Comparison of ENCODE assay signal across 12 mouse cellular contexts in genomic region chr2:36077160-36077761, GRCm38 (mm10). TPM values are rescaled to one million over a fixed set of nuclear protein-coding genes. Genes with fewer than 3 reads are reported as not detected.
DNase-seq lines count a peak whose midpoint lies in the region; ATAC-seq lines count a peak whose summit lies in the region.
"Had no signal": no experiment of that assay in that cellular context is flagged by ENCODE, and none has a peak within 500 bp of the region (broad histone marks: within the 10 kb centered on the region; RNA-seq: fewer than 3 reads in every experiment).

No protein-coding gene starts in this region.

- H3K9me3 ChIP-seq in kidney, embryonic 16.5 days (ENCODE audit: low read length), result no peaks in the 10 kb centered on the region
- H3K9me3 ChIP-seq in embryonic facial prominence, embryonic 14.5 days (ENCODE audit: control insufficient read depth, low read length), result no peaks in the 10 kb centered on the region
- H3K9me3 ChIP-seq in limb, embryonic 10.5 days (replicated peaks), result no peaks in the 10 kb centered on the region
- H3K9me3 ChIP-seq in neural tube, embryonic 14.5 days (ENCODE audit: control insufficient read depth, low read length), result no peaks in the 10 kb centered on the region
- H3K9me3 ChIP-seq: heart, embryonic 10.5 days; liver, embryonic 13.5 days had no signal

- ATAC-seq in kidney, embryonic 16.5 days (ENCODE audit: low FRiP score, low TSS enrichment), result 0 out of 2 replicates have a peak, but pooled peaks have one; percentile 44
- peak; percentile 34; the same call in 1 of the 2 replicates for ATAC-seq in embryonic facial prominence, embryonic 14.5 days (ENCODE audit: low read depth)
- ATAC-seq in neural tube, embryonic 14.5 days (ENCODE audit: low read depth), result peak; percentile 72
- ATAC-seq: CD4-positive, CD25-positive, alpha-beta regulatory T cell, adult 4 months had no signal

- no peaks in the 10 kb centered on the region for H3K27me3 ChIP-seq in kidney, embryonic 16.5 days (ENCODE audit: insufficient read depth, low read length)
- H3K27me3 ChIP-seq in embryonic facial prominence, embryonic 14.5 days (replicated peaks; ENCODE audit: control insufficient read depth, insufficient read depth, low read length), result no peaks in the 10 kb centered on the region
- H3K27me3 ChIP-seq in limb, embryonic 10.5 days (ENCODE audit: low read depth, poor library complexity, severe bottlenecking), result peaks cover 20% of the 10 kb centered on the region
- H3K27me3 ChIP-seq in neural tube, embryonic 14.5 days (ENCODE audit: control insufficient read depth, insufficient read depth, low read length), result no peaks in the 10 kb centered on the region

- H3K36me3 ChIP-seq in kidney, embryonic 16.5 days (ENCODE audit: insufficient read depth, low read length), result no peaks in the 10 kb centered on the region
- no peaks in the 10 kb centered on the region for H3K36me3 ChIP-seq in embryonic facial prominence, embryonic 14.5 days (ENCODE audit: control insufficient read depth, insufficient read depth, low read length)
- no peaks in the 10 kb centered on the region for H3K36me3 ChIP-seq in limb, embryonic 10.5 days
- no peaks in the 10 kb centered on the region for H3K36me3 ChIP-seq in neural tube, embryonic 14.5 days (ENCODE audit: control insufficient read depth, insufficient read depth, low read length)
- H3K36me3 ChIP-seq: heart, embryonic 10.5 days; liver, embryonic 13.5 days had no signal

- no peak for DNase-seq in kidney, postnatal 10 days
- DNase-seq in embryonic facial prominence, embryonic 14.5 days (ENCODE audit: low spot score), result no peak
- peak; percentile 38 for DNase-seq in limb, embryonic 10.5 days (ENCODE audit: low spot score)
- DNase-seq in c-Kit-positive CD71-positive TER-119-positive erythroid progenitor cells, embryonic 14.5 days (ENCODE audit: low spot score), result no peak
- DNase-seq in B cell, adult 2 months, result no peak
- DNase-seq in spleen, postnatal 36 days (ENCODE audit: low spot score in 2 of 2), result no peak
- DNase-seq: cerebellum, postnatal 36 days; liver, embryonic 13.5 days had no signal

- WGBS in kidney, embryonic 16.5 days, result 15% methylated on average over 11 of the region's 11 CpGs
- WGBS in embryonic facial prominence, embryonic 14.5 days, result 21% methylated on average over 11 of the region's 11 CpGs
- 12% methylated on average over 11 of the region's 11 CpGs for WGBS in limb, embryonic 10.5 days
- WGBS in neural tube, embryonic 14.5 days, result 9% methylated on average over 11 of the region's 11 CpGs

- peaks cover 18% of the 10 kb centered on the region for H3K4me1 ChIP-seq in kidney, embryonic 16.5 days (ENCODE audit: insufficient read depth, low read length)
- peaks cover 24% of the 10 kb centered on the region for H3K4me1 ChIP-seq in embryonic facial prominence, embryonic 14.5 days (ENCODE audit: control insufficient read depth, insufficient read depth, low read length)
- peaks cover 31% of the 10 kb centered on the region for H3K4me1 ChIP-seq in limb, embryonic 10.5 days
- H3K4me1 ChIP-seq in neural tube, embryonic 14.5 days (ENCODE audit: control insufficient read depth, insufficient read depth, low read length), result peaks cover 6% of the 10 kb centered on the region; the same call in 1 of the 2 replicates
- H3K4me1 ChIP-seq: liver, embryonic 13.5 days had no signal

- H3K9ac ChIP-seq in kidney, embryonic 16.5 days (replicated peaks; ENCODE audit: low read length), result no peak overlapping the region
- H3K9ac ChIP-seq in embryonic facial prominence, embryonic 14.5 days (ENCODE audit: low read depth, low read length), result no peak overlapping the region
- peak overlapping the region; percentile 9; the same call in 1 of the 2 replicates for H3K9ac ChIP-seq in neural tube, embryonic 14.5 days (replicated peaks; ENCODE audit: low read depth, low read length)
- H3K9ac ChIP-seq: liver, embryonic 13.5 days had no signal

- 0 out of 2 replicates have a peak overlapping the region, but pooled peaks have one; percentile 1 for H3K4me3 ChIP-seq in kidney, embryonic 16.5 days (ENCODE audit: low read length)
- no peak overlapping the region for H3K4me3 ChIP-seq in embryonic facial prominence, embryonic 14.5 days (ENCODE audit: low read depth, low read length)
- H3K4me3 ChIP-seq in limb, embryonic 10.5 days, result 0 out of 2 replicates have a peak overlapping the region, but pooled peaks have one; percentile 17
- 0 out of 2 replicates have a peak overlapping the region, but pooled peaks have one; percentile 1 for H3K4me3 ChIP-seq in neural tube, embryonic 14.5 days (ENCODE audit: low read depth, low read length)
- H3K4me3 ChIP-seq: heart, embryonic 10.5 days; liver, embryonic 13.5 days had no signal

- H3K4me2 ChIP-seq in kidney, embryonic 16.5 days (replicated peaks; ENCODE audit: low read depth, low read length), result peak overlapping the region; percentile 14; the same call in 1 of the 2 replicates
- no peak overlapping the region for H3K4me2 ChIP-seq in embryonic facial prominence, embryonic 14.5 days (ENCODE audit: low read depth, low read length)
- H3K4me2 ChIP-seq in neural tube, embryonic 14.5 days (ENCODE audit: low read depth, low read length), result peak overlapping the region; percentile 35
- H3K4me2 ChIP-seq: liver, embryonic 13.5 days had no signal

- no peak overlapping the region for H3K27ac ChIP-seq in kidney, embryonic 16.5 days (ENCODE audit: low read length)
- H3K27ac ChIP-seq in embryonic facial prominence, embryonic 14.5 days (replicated peaks; ENCODE audit: low read depth, low read length), result no peak overlapping the region
- H3K27ac ChIP-seq in limb, embryonic 10.5 days, result peak overlapping the region; percentile 50; the same call in 1 of the 2 replicates
- no peak overlapping the region for H3K27ac ChIP-seq in neural tube, embryonic 14.5 days (ENCODE audit: low read depth, low read length)
- H3K27ac ChIP-seq: heart, embryonic 10.5 days; liver, embryonic 13.5 days had no signal

RNA-seq across cellular contexts. Expression of gene Lhx6, which starts 27.9 kb away (rescaled TPM):
- polyA plus RNA-seq in kidney, embryonic 16.5 days (2015; fragmentation: Nextera tagmentation; extraction: Ambion mirVana), result 2.9 and 3.2 TPM in 2 replicates
- 5.3 and 5.4 TPM in 2 replicates for polyA plus RNA-seq in embryonic facial prominence, embryonic 14.5 days (2014; fragmentation: Nextera tagmentation; extraction: Ambion mirVana)
- polyA plus RNA-seq in limb, embryonic 10.5 days (2016; fragmentation: Nextera tagmentation; extraction: Ambion mirVana), result 0.94 and 1.0 TPM in 2 replicates
- 1.6 TPM in 1 of 2 replicates, not detected in the other for polyA plus RNA-seq in neural tube, embryonic 14.5 days (2014; fragmentation: Nextera tagmentation; extraction: Ambion mirVana)
- polyA plus RNA-seq: CD4-positive, CD25-positive, alpha-beta regulatory T cell, adult 4 months had no signal

RNA-seq across cellular contexts. Expression of gene Morn5, which starts 28.0 kb away (rescaled TPM):
- 0.69 and 0.70 TPM in 2 replicates for polyA plus RNA-seq in kidney, embryonic 16.5 days (2015; fragmentation: Nextera tagmentation; extraction: Ambion mirVana)
- polyA plus RNA-seq in embryonic facial prominence, embryonic 14.5 days (2014; fragmentation: Nextera tagmentation; extraction: Ambion mirVana), result 1.0 and 6.8 TPM in 2 replicates
- 0.35 TPM in 1 of 2 replicates, not detected in the other for polyA plus RNA-seq in limb, embryonic 10.5 days (2016; fragmentation: Nextera tagmentation; extraction: Ambion mirVana)
- polyA plus RNA-seq in neural tube, embryonic 14.5 days (2014; fragmentation: Nextera tagmentation; extraction: Ambion mirVana), result 0.40 and 1.3 TPM in 2 replicates
- polyA plus RNA-seq: CD4-positive, CD25-positive, alpha-beta regulatory T cell, adult 4 months; heart, embryonic 10.5 days; liver, embryonic 13.5 days had no signal

RNA-seq across cellular contexts. Expression of gene Ndufa8, which starts 28.1 kb away (rescaled TPM):
- 282 and 308 TPM in 2 replicates for polyA plus RNA-seq in kidney, embryonic 16.5 days (2015; fragmentation: Nextera tagmentation; extraction: Ambion mirVana)
- polyA plus RNA-seq in embryonic facial prominence, embryonic 14.5 days (2014; fragmentation: Nextera tagmentation; extraction: Ambion mirVana), result 228 and 236 TPM in 2 replicates
- polyA plus RNA-seq in limb, embryonic 10.5 days (2016; fragmentation: Nextera tagmentation; extraction: Ambion mirVana), result 208 and 218 TPM in 2 replicates
- 302 and 344 TPM in 2 replicates for polyA plus RNA-seq in neural tube, embryonic 14.5 days (2014; fragmentation: Nextera tagmentation; extraction: Ambion mirVana)

RNA-seq across cellular contexts. Expression of gene Mrrf, which starts 58.9 kb away (rescaled TPM):
- 27.3 and 31.7 TPM in 2 replicates for polyA plus RNA-seq in kidney, embryonic 16.5 days (2015; fragmentation: Nextera tagmentation; extraction: Ambion mirVana)
- 35.1 and 38.0 TPM in 2 replicates for polyA plus RNA-seq in embryonic facial prominence, embryonic 14.5 days (2014; fragmentation: Nextera tagmentation; extraction: Ambion mirVana)
- 23.0 and 27.1 TPM in 2 replicates for polyA plus RNA-seq in limb, embryonic 10.5 days (2016; fragmentation: Nextera tagmentation; extraction: Ambion mirVana)
- 24.8 and 30.4 TPM in 2 replicates for polyA plus RNA-seq in neural tube, embryonic 14.5 days (2014; fragmentation: Nextera tagmentation; extraction: Ambion mirVana)

RNA-seq across cellular contexts. Expression of gene Rbm18, which starts 59.3 kb away (rescaled TPM):
- 74.5 and 75.4 TPM in 2 replicates for polyA plus RNA-seq in kidney, embryonic 16.5 days (2015; fragmentation: Nextera tagmentation; extraction: Ambion mirVana)
- 73.4 and 81.8 TPM in 2 replicates for polyA plus RNA-seq in embryonic facial prominence, embryonic 14.5 days (2014; fragmentation: Nextera tagmentation; extraction: Ambion mirVana)
- 74.4 and 85.3 TPM in 2 replicates for polyA plus RNA-seq in limb, embryonic 10.5 days (2016; fragmentation: Nextera tagmentation; extraction: Ambion mirVana)
- 138 and 145 TPM in 2 replicates for polyA plus RNA-seq in neural tube, embryonic 14.5 days (2014; fragmentation: Nextera tagmentation; extraction: Ambion mirVana)
